Mouse (Mus musculus) neutrophil, adult 65 days (primary cell): ENCODE data around the gene Pwp2. TPM values are rescaled to one million over a fixed set of nuclear protein-coding genes. Genes with fewer than 3 reads are reported as not detected.

ENCODE experiments used
- total RNA-seq: library from RNA; stranded (reverse); gene quantifications from 2 replicates; pipeline ENCODE4 v1.2.4, GENCODE M21; 2023

The Pwp2 gene
- 3.2 and 3.7 TPM in 2 replicates for total RNA-seq

GRCm38 (mm10) chr10:78184531-78185380 is at the start of gene Pwp2:
TSS of gene Pwp2 (minus strand) at chr10:78185149.

GRCm38 (mm10) chr10:78169281-78170042 is 15.5 kb downstream of the Pwp2 start, which contains the start of gene D10Jhu81e:
TSS of gene D10Jhu81e (minus strand) at chr10:78169782.

Other genes starting within 250 kb of the Pwp2 start
- gene Trpm2, start 214.6 kb downstream of the Pwp2 start, total RNA-seq, result 254 and 380 TPM in 2 replicates
- gene 1810043G02Rik, start 206.6 kb downstream of the Pwp2 start, total RNA-seq, result 10.6 and 12.8 TPM in 2 replicates
- gene Pfkl, start 175.1 kb downstream of the Pwp2 start, total RNA-seq, result 39.7 and 51.3 TPM in 2 replicates
- gene Dnmt3l, start 143.2 kb downstream of the Pwp2 start, total RNA-seq, result 2.9 and 5.2 TPM in 2 replicates
- gene Aire, start 141.5 kb downstream of the Pwp2 start, total RNA-seq, result not detected in 2 replicates
- gene Icosl, start 115.8 kb downstream of the Pwp2 start, total RNA-seq, result 55.4 and 64.3 TPM in 2 replicates
- 14.7 and 14.8 TPM in 2 replicates for gene D10Jhu81e, start 15.4 kb downstream of the Pwp2 start, total RNA-seq
- gene Trappc10, start 59.5 kb upstream of the Pwp2 start, total RNA-seq, result 69.7 and 91.7 TPM in 2 replicates
- 2.3 and 5.5 TPM in 2 replicates for gene Agpat3, start 167.3 kb upstream of the Pwp2 start, total RNA-seq
- gene Rrp1, start 227.9 kb upstream of the Pwp2 start, total RNA-seq, result 138 and 174 TPM in 2 replicates
- gene Cstb, start 240.5 kb upstream of the Pwp2 start, total RNA-seq, result 100 and 135 TPM in 2 replicates